Mouse (Mus musculus) testis, postnatal 10 days (tissue): ENCODE results near the gene Fam221a.

Source experiments
- DNase-seq: peaks from one replicate; pipeline ENCODE4 v3.0.0; 2021; ENCODE audit warnings: low spot score

Fam221a gene

GRCm38 (mm10) chr6:49367159-49368054 is at the start of gene Fam221a:
Gene Fam221a, plus strand, starts transcription at chr6:49367739.
- DNase-seq = peak; percentile 92

GRCm38 (mm10) chr6:49318966-49319594 is 48.5 kb upstream of the Fam221a start, which contains the start of gene Ccdc126:
Gene Ccdc126, plus strand, starts transcription at chr6:49319274.
- peak; percentile 98 for DNase-seq

- DNase-seq = no peak
Observed at GRCm38 (mm10) chr6:49319595-49320315, 47.8 kb upstream of the Fam221a start.

- no peak for DNase-seq
Observed at GRCm38 (mm10) chr6:49321341-49321740, 46.2 kb upstream of the Fam221a start.

- DNase-seq = no peak
Observed at GRCm38 (mm10) chr6:49322056-49322455, 45.5 kb upstream of the Fam221a start.

- DNase-seq = no peak
Observed at GRCm38 (mm10) chr6:49322986-49323385, 44.6 kb upstream of the Fam221a start.

GRCm38 (mm10) chr6:49324528-49324927 is 43.0 kb upstream of the Fam221a start:
- DNase-seq = no peak

- DNase-seq = no peak
Observed at GRCm38 (mm10) chr6:49325294-49325693, 42.2 kb upstream of the Fam221a start.

- DNase-seq = no peak
Observed at GRCm38 (mm10) chr6:49326846-49327245, 40.7 kb upstream of the Fam221a start.

- no peak for DNase-seq
Observed at GRCm38 (mm10) chr6:49331369-49332059, 36.0 kb upstream of the Fam221a start.

GRCm38 (mm10) chr6:49332060-49332370 is 35.5 kb upstream of the Fam221a start:
- DNase-seq = no peak

- DNase-seq = no peak
Observed at GRCm38 (mm10) chr6:49338566-49338965, 29.0 kb upstream of the Fam221a start.

GRCm38 (mm10) chr6:49339145-49339544 is 28.4 kb upstream of the Fam221a start:
- DNase-seq = no peak

GRCm38 (mm10) chr6:49343737-49344469 is 23.6 kb upstream of the Fam221a start:
- no peak for DNase-seq

- no peak for DNase-seq
Observed at GRCm38 (mm10) chr6:49349826-49350225, 17.7 kb upstream of the Fam221a start.

GRCm38 (mm10) chr6:49354613-49355012 is 12.9 kb upstream of the Fam221a start:
- DNase-seq = no peak

GRCm38 (mm10) chr6:49355171-49355570 is 12.4 kb upstream of the Fam221a start:
- DNase-seq = no peak

- peak; percentile 9 for DNase-seq
Observed at GRCm38 (mm10) chr6:49360420-49360819, 7.1 kb upstream of the Fam221a start.

GRCm38 (mm10) chr6:49368212-49368611 is 673 bp downstream of the Fam221a start:
- peak; percentile 27 for DNase-seq

GRCm38 (mm10) chr6:49372705-49373104 is 5.2 kb downstream of the Fam221a start:
- DNase-seq = no peak

- DNase-seq = no peak
Observed at GRCm38 (mm10) chr6:49373943-49374342, 6.4 kb downstream of the Fam221a start.
